Mouse (Mus musculus): Measurements from ENCODE around the gene Slc17a4. TPM values are rescaled to one million over a fixed set of nuclear protein-coding genes. Genes with fewer than 3 reads are reported as not detected.

Gene Slc17a4
- polyA plus RNA-seq, 1 experiment from 2014 or later, result 0.10 TPM

DNA sequence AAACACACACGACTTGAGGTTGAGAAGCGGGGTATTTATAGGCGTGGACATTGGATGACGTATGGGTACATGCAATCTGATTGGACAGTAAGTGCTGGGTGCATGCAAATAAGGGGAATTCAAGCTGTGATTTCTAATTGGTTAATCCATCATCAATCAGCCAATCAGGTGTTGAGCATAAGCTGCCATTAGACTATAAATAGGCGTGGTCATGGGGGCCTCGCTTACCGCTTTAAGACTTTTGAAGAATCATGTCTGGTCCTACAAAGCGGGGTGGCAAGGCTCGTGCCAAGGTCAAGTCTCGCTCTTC lies 19.4 kb upstream of the Slc17a4 start, which contains the start of gene Hist1h2aa:
TSS of gene Hist1h2aa (plus strand) at position 252 of the 310 bp plus-strand sequence.
- Histone ChIP-seq H3K4me1 (ENCODE audit: control insufficient read depth, insufficient read depth, low read length) (no peaks in the 10 kb centered on the region), H3K4me2 (ENCODE audit: low read depth, low read length) (no peak within 1 kb of the TSS), H3K27me3 (replicated peaks; ENCODE audit: control insufficient read depth, insufficient read depth, low read length) (no peaks in the 10 kb centered on the region), H3K36me3 (ENCODE audit: control insufficient read depth, insufficient read depth, low read length) (no peaks in the 10 kb centered on the region), H3K27ac (replicated peaks; ENCODE audit: low read depth, low read length) (no peak within 1 kb of the TSS), H3K9ac (ENCODE audit: low read depth, low read length) (no peak within 1 kb of the TSS), H3K9me3 (ENCODE audit: control insufficient read depth, low read length) (no peaks in the 10 kb centered on the region), H3K4me3 (ENCODE audit: low read depth, low read length) (no peak within 1 kb of the TSS)
- 90% methylated on average over 10 of the region's 10 CpGs for whole genome bisulfite sequencing
- no peak for ATAC-seq (ENCODE audit: low read depth)
- no peak for DNase-seq (ENCODE audit: low spot score)

DNA sequence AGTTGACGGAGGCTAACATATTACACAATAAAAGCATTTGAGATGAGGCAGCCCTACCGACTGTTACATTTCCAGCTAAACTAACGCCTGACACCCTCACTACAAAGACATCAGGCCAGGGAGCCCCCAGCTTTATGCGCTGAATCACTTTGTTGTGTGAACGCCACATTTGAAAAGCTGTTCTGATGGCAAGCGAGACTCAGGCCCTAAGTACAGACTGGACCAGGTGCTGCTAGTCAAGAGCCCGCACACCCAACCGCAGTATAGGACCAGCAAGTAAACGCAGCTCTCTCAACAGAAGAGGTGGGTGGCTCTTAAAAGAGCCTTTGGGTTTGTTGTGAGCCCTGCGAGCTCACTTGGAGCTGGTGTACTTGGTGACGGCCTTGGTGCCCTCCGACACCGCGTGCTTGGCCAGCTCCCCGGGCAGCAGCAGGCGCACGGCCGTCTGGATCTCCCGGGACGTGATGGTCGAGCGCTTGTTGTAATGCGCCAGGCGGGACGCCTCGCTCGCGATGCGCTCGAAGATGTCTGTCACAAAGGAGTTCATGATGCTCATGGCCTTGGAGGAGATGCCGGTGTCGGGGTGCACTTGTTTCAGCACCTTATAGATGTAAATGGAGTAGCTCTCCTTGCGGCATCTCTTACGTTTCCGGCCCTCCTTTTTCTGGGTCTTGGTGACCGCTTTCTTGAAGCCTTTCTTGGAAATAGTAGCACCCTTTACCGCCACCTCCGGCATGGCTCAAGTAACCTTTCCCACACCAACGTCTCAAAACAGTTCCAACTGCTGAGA lies 18.8 kb upstream of the Slc17a4 start, which contains the start of gene Hist1h2ba:
TSS of gene Hist1h2ba (minus strand) at position 736 of the 790 bp plus-strand sequence.
- no peak for DNase-seq (ENCODE audit: low spot score)
- H3K4me3 ChIP-seq (ENCODE audit: low read depth, low read length), result no peak within 1 kb of the TSS
- H3K4me2 ChIP-seq (ENCODE audit: low read depth, low read length), result no peak within 1 kb of the TSS
- 93% methylated on average over 32 of the region's 39 CpGs for WGBS
- no peaks in the 10 kb centered on the region for H3K27me3 ChIP-seq (replicated peaks; ENCODE audit: control insufficient read depth, insufficient read depth, low read length)
- ATAC-seq (ENCODE audit: low read depth), result no peak
- no peaks in the 10 kb centered on the region for H3K36me3 ChIP-seq (ENCODE audit: control insufficient read depth, insufficient read depth, low read length)
- H3K9me3 ChIP-seq (ENCODE audit: control insufficient read depth, low read length), result no peaks in the 10 kb centered on the region
- H3K4me1 ChIP-seq (ENCODE audit: control insufficient read depth, insufficient read depth, low read length), result no peaks in the 10 kb centered on the region
- H3K27ac ChIP-seq (replicated peaks; ENCODE audit: low read depth, low read length), result no peak within 1 kb of the TSS
- H3K9ac ChIP-seq (ENCODE audit: low read depth, low read length), result no peak within 1 kb of the TSS

DNA sequence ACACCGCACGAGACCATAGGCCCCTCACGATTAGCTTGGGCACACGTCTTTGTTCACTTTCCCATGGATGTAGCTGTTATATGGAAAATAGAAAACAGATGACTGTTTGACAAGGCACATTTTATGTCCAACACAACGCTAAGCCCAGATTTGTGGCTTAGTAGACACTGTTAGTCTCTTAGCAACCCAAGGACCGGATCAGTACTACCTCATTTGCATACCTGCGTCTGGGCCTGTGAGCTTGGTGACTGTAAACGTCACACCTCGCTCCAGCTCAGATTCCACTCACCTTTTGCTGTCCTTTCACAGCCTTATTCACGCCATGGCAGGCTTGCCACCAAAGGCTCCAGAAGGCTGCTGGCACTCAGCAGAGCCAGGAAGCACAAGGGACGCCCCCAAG lies 16.1 kb upstream of the Slc17a4 start:
- no peaks in the 10 kb centered on the region for H3K4me1 ChIP-seq (ENCODE audit: control insufficient read depth, insufficient read depth, low read length)
- H3K27me3 ChIP-seq (replicated peaks; ENCODE audit: control insufficient read depth, insufficient read depth, low read length), result no peaks in the 10 kb centered on the region
- no peak overlapping the region for H3K4me2 ChIP-seq (ENCODE audit: low read depth, low read length)
- H3K27ac ChIP-seq (replicated peaks; ENCODE audit: low read depth, low read length), result no peak overlapping the region
- ATAC-seq (ENCODE audit: low read depth), result peak; percentile 30; the same call in 1 of the 2 replicates
- no peak overlapping the region for H3K4me3 ChIP-seq (ENCODE audit: low read depth, low read length)
- H3K9me3 ChIP-seq (ENCODE audit: control insufficient read depth, low read length), result no peaks in the 10 kb centered on the region
- 44% methylated on average over 11 of the region's 11 CpGs for WGBS
- no peak overlapping the region for H3K9ac ChIP-seq (ENCODE audit: low read depth, low read length)
- peak; percentile 22 for DNase-seq (ENCODE audit: low spot score)
- H3K36me3 ChIP-seq (ENCODE audit: control insufficient read depth, insufficient read depth, low read length), result no peaks in the 10 kb centered on the region

DNA sequence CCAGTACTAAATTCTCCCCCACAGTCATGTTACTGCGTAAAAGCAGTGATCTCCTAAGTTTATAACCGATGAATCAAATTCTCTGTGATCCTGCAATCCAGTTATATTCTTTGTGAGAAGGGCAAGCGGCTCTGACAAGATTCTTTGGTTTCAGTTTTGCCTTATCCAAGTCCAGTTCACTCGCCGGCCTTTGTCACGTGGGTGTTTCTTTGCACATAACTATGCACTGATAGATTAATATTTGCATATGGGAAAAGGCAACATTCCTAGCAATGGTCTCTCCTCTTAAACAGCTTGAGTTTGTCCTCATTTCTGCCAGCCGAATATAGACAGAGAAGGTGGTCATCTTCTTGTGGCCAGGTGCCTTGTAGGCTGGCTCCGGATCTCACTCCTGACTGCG lies 15.7 kb upstream of the Slc17a4 start:
- Histone ChIP-seq H3K9ac (ENCODE audit: low read depth, low read length) (no peak overlapping the region), H3K27me3 (replicated peaks; ENCODE audit: control insufficient read depth, insufficient read depth, low read length) (no peaks in the 10 kb centered on the region), H3K36me3 (ENCODE audit: control insufficient read depth, insufficient read depth, low read length) (no peaks in the 10 kb centered on the region), H3K9me3 (ENCODE audit: control insufficient read depth, low read length) (no peaks in the 10 kb centered on the region), H3K27ac (replicated peaks; ENCODE audit: low read depth, low read length) (no peak overlapping the region), H3K4me1 (ENCODE audit: control insufficient read depth, insufficient read depth, low read length) (no peaks in the 10 kb centered on the region), H3K4me3 (ENCODE audit: low read depth, low read length) (no peak overlapping the region), H3K4me2 (ENCODE audit: low read depth, low read length) (no peak overlapping the region)
- DNase-seq (ENCODE audit: low spot score) (no peak), ATAC-seq (ENCODE audit: low read depth) (no peak)
- 89% methylated on average over 9 of the region's 9 CpGs for WGBS

DNA sequence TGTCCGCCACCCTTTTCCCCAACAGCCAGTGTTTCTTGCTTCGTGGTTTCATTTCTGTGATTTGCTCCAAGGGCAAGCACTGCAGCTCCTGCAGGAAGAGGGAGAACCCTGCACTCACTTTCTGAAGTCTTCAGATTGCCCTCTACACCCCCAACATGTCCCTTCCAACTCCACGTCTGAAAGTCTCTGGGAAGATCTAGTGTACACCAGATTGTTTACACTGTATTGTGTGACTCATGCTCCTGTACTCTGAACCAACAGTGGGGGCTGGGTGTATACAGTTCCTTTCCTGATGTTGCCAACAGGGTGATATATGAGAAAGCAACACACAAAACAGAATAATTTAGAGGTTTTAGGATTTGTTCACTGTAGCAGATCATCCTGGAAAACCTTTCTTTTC lies 13.8 kb upstream of the Slc17a4 start:
- no peaks in the 10 kb centered on the region for H3K36me3 ChIP-seq (ENCODE audit: control insufficient read depth, insufficient read depth, low read length)
- peak; percentile 51 for DNase-seq (ENCODE audit: low spot score)
- no peak overlapping the region for H3K9ac ChIP-seq (ENCODE audit: low read depth, low read length)
- no peaks in the 10 kb centered on the region for H3K27me3 ChIP-seq (replicated peaks; ENCODE audit: control insufficient read depth, insufficient read depth, low read length)
- no peaks in the 10 kb centered on the region for H3K4me1 ChIP-seq (ENCODE audit: control insufficient read depth, insufficient read depth, low read length)
- H3K27ac ChIP-seq (replicated peaks; ENCODE audit: low read depth, low read length), result no peak overlapping the region
- WGBS, result 38% methylated on average over 3 of the region's 3 CpGs
- H3K4me2 ChIP-seq (ENCODE audit: low read depth, low read length), result no peak overlapping the region
- H3K4me3 ChIP-seq (ENCODE audit: low read depth, low read length), result no peak overlapping the region
- no peaks in the 10 kb centered on the region for H3K9me3 ChIP-seq (ENCODE audit: control insufficient read depth, low read length)
- 0 out of 2 replicates have a peak, but pooled peaks have one; percentile 44 for ATAC-seq (ENCODE audit: low read depth)

DNA sequence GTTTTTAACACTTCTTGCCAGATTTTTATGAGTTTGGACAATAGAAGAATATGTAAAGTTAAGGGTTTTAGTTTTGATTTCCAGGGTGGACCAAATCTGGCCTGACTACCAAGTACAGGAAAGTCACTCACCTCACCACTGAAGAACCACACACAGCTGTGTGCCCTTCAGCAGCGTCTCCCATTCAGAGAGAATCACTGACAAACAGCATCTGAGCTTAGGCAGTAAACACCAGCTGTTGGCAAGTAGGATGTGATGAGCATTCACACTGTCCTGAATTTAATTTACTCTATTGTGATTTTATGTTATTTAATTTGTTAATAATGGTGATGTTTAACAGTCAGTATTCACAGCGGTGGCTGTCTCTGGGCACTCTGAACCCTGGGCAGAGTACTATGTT lies 11.0 kb upstream of the Slc17a4 start:
- Histone ChIP-seq H3K9ac (ENCODE audit: low read depth, low read length) (no peak overlapping the region), H3K36me3 (ENCODE audit: control insufficient read depth, insufficient read depth, low read length) (no peaks in the 10 kb centered on the region), H3K4me3 (ENCODE audit: low read depth, low read length) (no peak overlapping the region), H3K9me3 (ENCODE audit: control insufficient read depth, low read length) (no peaks in the 10 kb centered on the region), H3K27ac (replicated peaks; ENCODE audit: low read depth, low read length) (no peak overlapping the region), H3K4me1 (ENCODE audit: control insufficient read depth, insufficient read depth, low read length) (no peaks in the 10 kb centered on the region), H3K27me3 (replicated peaks; ENCODE audit: control insufficient read depth, insufficient read depth, low read length) (no peaks in the 10 kb centered on the region), H3K4me2 (ENCODE audit: low read depth, low read length) (no peak overlapping the region)
- DNase-seq (ENCODE audit: low spot score) (no peak), ATAC-seq (ENCODE audit: low read depth) (no peak)
- 68% methylated on average over 2 of the region's 2 CpGs for WGBS

DNA sequence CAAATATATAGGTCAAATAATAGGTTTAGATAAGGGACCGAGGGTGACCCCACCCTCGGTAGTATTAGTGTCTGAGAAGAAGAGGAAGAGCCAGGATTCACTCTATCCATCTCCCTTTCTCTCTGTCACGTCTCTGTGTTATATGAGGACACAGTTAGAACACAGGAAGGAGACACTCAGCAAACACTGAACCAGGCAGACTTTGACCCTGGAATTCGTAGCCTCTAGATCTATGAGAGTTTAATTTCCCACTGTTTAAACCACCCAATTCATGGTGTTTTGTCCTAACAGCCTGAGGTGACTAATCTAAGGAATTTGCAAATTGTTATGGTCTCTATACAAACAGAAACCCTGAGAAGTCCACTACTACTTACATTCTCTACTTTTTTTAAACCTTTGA lies 2.9 kb upstream of the Slc17a4 start:
- Histone ChIP-seq H3K9me3 (ENCODE audit: control insufficient read depth, low read length) (no peaks in the 10 kb centered on the region), H3K27ac (replicated peaks; ENCODE audit: low read depth, low read length) (no peak overlapping the region), H3K4me1 (ENCODE audit: control insufficient read depth, insufficient read depth, low read length) (no peaks in the 10 kb centered on the region), H3K9ac (ENCODE audit: low read depth, low read length) (no peak overlapping the region), H3K27me3 (replicated peaks; ENCODE audit: control insufficient read depth, insufficient read depth, low read length) (no peaks in the 10 kb centered on the region), H3K4me2 (ENCODE audit: low read depth, low read length) (no peak overlapping the region), H3K36me3 (ENCODE audit: control insufficient read depth, insufficient read depth, low read length) (no peaks in the 10 kb centered on the region), H3K4me3 (ENCODE audit: low read depth, low read length) (no peak overlapping the region)
- DNase-seq (ENCODE audit: low spot score), result no peak
- WGBS, result 78% methylated on average over 4 of the region's 4 CpGs
- no peak for ATAC-seq (ENCODE audit: low read depth)

DNA sequence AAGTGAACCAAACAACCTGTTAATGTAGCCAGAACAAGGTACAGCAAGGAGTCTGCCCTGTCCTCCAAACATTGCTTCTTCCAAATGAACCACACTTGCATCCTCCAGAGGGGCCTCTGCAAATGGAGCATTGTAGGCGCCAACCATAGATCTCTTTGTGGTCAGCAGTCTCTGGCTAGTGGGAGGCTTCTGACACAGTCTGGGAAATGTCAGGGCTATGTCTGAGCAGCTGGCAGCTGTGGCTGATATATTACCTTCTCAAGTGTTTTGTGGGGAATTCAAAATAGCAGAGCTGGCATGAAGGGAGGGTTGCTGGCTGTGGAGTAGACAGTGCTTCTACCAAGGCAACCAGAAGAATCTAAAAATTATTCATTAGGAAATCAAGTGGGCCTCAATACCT lies 1.3 kb upstream of the Slc17a4 start:
- Histone ChIP-seq H3K27ac (replicated peaks; ENCODE audit: low read depth, low read length) (no peak overlapping the region), H3K4me1 (ENCODE audit: control insufficient read depth, insufficient read depth, low read length) (no peaks in the 10 kb centered on the region), H3K9me3 (ENCODE audit: control insufficient read depth, low read length) (no peaks in the 10 kb centered on the region), H3K27me3 (replicated peaks; ENCODE audit: control insufficient read depth, insufficient read depth, low read length) (no peaks in the 10 kb centered on the region), H3K4me2 (ENCODE audit: low read depth, low read length) (no peak overlapping the region), H3K4me3 (ENCODE audit: low read depth, low read length) (no peak overlapping the region), H3K36me3 (ENCODE audit: control insufficient read depth, insufficient read depth, low read length) (no peaks in the 10 kb centered on the region), H3K9ac (ENCODE audit: low read depth, low read length) (no peak overlapping the region)
- DNase-seq (ENCODE audit: low spot score), result peak; percentile 45
- ATAC-seq (ENCODE audit: low read depth), result no peak
- WGBS, result 82% methylated on average over 1 of the region's 1 CpGs

DNA sequence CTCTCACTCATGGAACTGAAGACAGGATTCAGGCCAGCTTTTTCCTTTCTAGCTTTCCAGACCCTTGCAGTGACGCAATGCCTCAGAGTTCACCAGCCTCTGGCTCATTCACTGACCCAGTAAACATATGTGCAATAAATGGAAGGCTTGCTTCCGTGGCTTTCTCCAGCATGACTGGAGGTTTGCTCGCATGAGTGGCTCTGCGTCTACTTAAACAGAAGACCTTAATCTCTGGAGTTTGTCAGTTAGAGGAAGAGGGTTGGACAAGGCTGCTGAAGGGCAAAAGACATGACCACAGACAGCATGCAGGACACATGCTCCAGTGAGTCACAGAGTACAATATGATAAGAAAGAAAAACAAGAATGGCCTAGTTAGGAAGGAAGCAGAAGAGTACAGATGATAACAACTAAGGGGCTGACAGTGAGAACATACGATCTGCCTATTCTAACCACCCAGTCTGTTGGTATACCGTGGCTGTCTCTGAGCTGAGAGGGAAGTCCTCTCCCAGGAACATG lies 960 bp downstream of the Slc17a4 start:
- no peaks in the 10 kb centered on the region for H3K36me3 ChIP-seq (ENCODE audit: control insufficient read depth, insufficient read depth, low read length)
- DNase-seq (ENCODE audit: low spot score) (peak; percentile 26), ATAC-seq (ENCODE audit: low read depth) (no peak; the same call in 1 of the 2 replicates)
- no peak overlapping the region for H3K9ac ChIP-seq (ENCODE audit: low read depth, low read length)
- H3K4me1 ChIP-seq (ENCODE audit: control insufficient read depth, insufficient read depth, low read length), result no peaks in the 10 kb centered on the region
- H3K4me3 ChIP-seq (ENCODE audit: low read depth, low read length), result no peak overlapping the region
- H3K9me3 ChIP-seq (ENCODE audit: control insufficient read depth, low read length), result no peaks in the 10 kb centered on the region
- no peak overlapping the region for H3K27ac ChIP-seq (replicated peaks; ENCODE audit: low read depth, low read length)
- H3K4me2 ChIP-seq (ENCODE audit: low read depth, low read length), result no peak overlapping the region
- H3K27me3 ChIP-seq (replicated peaks; ENCODE audit: control insufficient read depth, insufficient read depth, low read length), result no peaks in the 10 kb centered on the region
- WGBS, result 60% methylated on average over 6 of the region's 6 CpGs

Data from embryonic facial prominence, embryonic 14.5 days (tissue).